Mouse (Mus musculus): ENCODE data around the gene Kalrn. TPM values are rescaled to one million over a fixed set of nuclear protein-coding genes. Genes with fewer than 3 reads are reported as not detected.

Gene Kalrn
- total RNA-seq, 2 experiments from 2014 or later = 6.1 to 17.5 TPM

DNA sequence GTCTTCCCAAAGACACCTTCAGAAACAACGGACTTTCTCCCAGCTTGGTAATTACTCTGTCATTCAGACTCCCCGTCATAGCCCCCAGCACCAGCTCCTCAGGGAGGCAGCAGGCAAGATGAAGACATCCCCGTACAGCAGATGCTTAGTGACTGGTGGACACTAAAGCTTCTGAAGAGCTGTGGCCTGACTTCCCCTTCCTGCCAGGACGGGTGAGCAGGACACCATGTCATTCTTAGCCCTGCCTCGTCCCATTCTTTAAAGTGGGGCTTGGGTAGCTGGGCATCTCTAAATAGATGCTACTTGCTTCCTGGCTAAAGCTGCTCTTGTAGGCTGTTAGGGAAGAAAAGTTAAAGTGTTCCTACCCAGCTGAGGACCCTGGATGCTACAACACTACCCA, 145.7 kb downstream of the Kalrn start:
- DNase-seq = no peak

DNA sequence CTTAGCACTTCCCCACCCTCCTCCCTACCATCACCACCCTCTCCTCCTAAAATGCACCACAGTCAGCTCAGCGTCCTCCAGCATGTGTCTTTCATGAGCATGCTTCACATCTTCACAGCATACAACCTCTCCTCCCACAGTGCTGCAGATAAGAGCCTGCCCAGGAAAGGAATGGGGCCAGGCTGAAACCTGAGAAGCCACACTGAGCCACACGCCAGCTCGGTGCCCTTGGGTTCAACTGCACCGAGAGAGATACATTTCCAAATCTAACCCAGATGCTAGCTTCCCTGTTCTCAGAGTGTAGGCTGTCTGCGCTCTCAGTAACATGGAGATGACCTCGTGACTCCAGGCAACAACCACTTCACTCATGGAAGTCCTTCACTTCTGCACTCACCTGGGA, 151.9 kb downstream of the Kalrn start:
- peak in 1 of 2 experiments; percentile 11 for DNase-seq

GRCm38 (mm10) chr16:34417966-34418365, 155.4 kb downstream of the Kalrn start:
- DNase-seq = no peak

GRCm38 (mm10) chr16:34417383-34417782, 155.9 kb downstream of the Kalrn start:
- no peak for DNase-seq

DNA sequence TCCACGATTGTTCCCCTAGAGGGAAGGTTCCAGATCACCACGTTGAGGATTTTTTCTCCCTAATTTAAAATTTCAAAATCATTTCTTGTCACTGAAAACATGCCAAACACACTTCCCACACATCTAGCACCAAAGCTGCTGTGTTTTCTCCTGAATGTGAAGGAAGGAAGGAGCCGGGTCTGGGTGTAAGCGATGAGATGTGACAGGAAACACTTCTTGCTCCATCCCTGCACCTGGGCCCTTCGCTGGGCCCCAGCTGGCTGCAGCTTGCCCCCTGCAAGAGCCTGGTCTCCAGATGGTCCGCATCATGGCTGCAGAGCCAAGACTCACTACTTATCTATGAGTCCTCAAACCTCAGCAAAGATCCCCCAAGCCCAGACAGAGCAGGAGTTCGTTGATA, 158.8 kb downstream of the Kalrn start:
- no peak for DNase-seq

GRCm38 (mm10) chr16:34413868-34414333, 159.4 kb downstream of the Kalrn start:
- DNase-seq = peak; percentile 12 to 21

- DNase-seq = no peak
Observed at GRCm38 (mm10) chr16:34407036-34407435, 166.3 kb downstream of the Kalrn start.

DNA sequence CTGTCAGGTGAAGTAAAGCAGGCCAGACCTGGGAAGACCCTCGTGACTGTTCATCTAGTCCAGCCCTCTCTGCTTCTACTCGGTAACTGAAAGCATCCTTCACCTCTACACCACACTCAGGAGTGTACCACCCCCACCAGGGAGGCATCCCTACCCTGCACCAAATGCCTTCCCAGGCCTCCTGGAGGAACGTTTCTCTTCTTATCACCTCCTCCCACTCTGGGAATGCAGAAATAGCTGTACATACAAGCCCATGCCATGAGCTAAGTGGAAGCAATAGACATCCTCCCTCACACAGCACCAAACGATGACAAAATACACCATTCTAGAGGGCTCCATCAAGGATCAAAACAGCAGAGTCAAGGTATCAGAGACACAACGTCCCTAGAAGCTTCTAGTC, 168.2 kb downstream of the Kalrn start:
- no peak for DNase-seq

DNA sequence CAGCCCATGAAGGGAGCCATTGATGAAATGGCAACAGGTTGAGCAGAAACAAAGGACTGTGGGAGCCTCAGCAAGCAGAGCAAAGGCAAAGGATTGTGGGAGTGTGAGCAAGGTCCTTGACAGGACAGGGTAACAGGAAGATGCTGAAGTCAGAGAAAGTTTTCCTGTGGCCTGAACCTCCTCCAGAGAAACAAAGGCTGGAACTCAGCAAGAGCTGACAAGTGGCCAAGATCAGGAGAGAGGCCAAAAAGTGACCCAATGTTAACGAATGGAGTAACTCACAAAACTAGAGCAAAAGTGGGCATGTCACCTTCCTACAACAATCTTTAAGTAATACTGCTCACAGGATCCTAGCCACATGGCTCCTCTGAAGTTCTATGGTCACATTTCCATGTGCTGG, 172.1 kb downstream of the Kalrn start:
- no peak for DNase-seq

DNA sequence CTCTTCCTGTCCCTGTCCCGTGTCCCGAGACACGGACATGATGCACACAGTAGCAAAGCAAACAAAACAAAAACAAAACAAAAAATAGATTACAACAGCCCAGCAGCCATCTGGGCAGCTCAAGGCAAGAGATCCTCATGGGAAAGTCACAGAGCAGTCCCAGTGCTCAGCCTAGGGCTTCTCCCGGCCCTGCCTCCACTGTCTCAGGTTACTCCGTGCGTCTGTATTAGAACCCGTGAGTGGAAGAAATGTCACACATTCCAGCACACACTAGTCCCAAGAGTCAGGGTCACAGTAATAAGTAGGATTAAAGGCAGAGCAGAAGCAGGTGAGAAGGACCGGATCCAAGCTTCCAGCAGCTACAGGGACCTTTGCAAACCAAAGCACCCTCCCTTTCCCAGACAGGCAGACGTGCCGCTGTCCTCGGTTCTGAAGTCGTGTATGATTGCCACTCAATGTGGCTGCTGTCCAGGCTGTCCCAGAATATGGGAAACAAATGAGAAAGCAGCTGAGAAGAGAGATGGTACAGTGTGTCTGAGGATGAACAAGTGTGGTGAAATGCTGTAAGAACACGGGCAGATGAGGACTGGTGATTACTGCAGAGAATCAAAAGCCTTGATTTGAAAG, 173.1 kb downstream of the Kalrn start:
- DNase-seq = peak; percentile 67 to 76

- peak in 1 of 2 experiments; percentile 17 for DNase-seq
Observed at GRCm38 (mm10) chr16:34395221-34395811, 178.0 kb downstream of the Kalrn start.

GRCm38 (mm10) chr16:34389520-34390271, 183.6 kb downstream of the Kalrn start:
- no peak for DNase-seq

GRCm38 (mm10) chr16:34388871-34389270, 184.5 kb downstream of the Kalrn start:
- DNase-seq = no peak

- DNase-seq = peak; percentile 6 to 24
Observed at GRCm38 (mm10) chr16:34385065-34385464, 188.3 kb downstream of the Kalrn start.

- no peak for DNase-seq
Observed at GRCm38 (mm10) chr16:34382992-34383391, 190.3 kb downstream of the Kalrn start.

DNA sequence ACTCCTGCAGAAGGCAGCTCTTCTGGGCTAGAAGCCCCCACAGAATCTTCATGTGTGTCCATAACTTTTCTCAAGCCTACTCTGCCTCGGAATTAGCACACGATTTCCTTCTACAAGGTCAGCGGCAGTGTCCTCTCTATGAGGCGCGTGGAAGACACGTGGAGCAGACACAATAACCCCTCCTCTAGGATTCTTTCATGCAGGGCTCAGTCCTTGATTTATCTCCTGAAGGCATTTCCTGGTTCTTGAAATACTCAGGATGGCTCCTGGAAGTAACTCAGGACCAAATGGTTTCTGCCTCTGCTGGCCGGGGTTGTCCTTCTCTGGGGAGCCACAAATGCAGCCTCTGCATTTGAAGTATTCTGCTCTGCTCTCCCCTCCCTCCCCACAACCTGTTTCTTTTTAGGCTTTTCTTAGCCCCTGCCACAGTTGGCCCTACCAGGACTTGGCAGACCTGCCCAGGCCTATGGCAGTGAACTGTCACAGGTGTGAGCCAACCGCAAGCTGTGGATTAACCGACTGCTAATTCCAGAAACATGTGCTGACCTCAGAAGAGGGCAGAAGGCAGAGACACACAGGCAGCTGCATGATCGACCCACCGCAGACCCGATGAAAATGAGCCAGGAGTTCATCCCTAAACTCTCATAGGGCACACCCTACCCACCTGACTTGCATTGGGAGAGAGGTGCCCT, 197.0 kb downstream of the Kalrn start:
- DNase-seq = peak in 1 of 2 experiments; percentile 7

DNA sequence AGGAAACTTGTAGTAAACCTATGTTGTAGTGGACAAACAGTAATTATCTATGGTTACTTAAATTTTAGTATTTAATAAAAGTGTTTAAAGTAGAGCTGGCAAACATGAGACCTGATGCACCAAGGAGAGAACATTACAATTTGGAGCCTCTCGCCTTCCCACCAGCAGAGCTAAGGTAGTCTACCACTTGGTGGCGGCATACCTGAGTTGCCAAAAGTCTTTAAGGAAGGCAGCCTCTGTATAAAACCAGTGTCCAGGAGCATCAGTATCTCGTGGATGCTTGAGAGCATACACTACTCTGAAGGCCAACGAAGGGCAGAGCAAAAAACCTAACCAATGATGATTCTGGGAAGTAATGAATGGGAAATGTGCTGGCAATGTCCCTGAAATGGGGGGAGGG, 199.8 kb downstream of the Kalrn start:
- no peak for DNase-seq

- peak; percentile 65 to 68 for DNase-seq
Observed at GRCm38 (mm10) chr16:34372103-34372741, 201.1 kb downstream of the Kalrn start.

GRCm38 (mm10) chr16:34359206-34359605, 214.1 kb downstream of the Kalrn start:
- DNase-seq = no peak

DNA sequence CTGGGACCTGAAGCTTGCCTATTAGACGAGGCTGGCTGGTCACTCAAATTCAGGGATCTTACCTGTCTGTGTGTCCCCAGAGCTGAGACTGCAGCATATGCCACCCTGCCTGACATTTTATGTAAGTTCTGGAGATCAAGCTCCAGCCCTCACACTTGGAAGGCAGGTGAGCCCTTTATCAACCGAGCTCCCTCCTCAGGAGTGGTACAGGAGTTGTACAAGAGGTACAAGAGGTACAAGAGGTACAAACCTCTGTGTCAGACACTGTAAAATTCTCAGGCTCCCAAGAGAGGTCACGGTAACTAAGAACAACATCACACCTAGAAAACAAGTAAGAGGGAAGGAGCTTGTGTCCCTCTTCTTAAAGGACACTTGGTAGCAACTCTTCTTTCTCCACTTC, 217.8 kb downstream of the Kalrn start:
- DNase-seq = no peak

GRCm38 (mm10) chr16:34354042-34354441, 219.3 kb downstream of the Kalrn start:
- no peak for DNase-seq

DNA sequence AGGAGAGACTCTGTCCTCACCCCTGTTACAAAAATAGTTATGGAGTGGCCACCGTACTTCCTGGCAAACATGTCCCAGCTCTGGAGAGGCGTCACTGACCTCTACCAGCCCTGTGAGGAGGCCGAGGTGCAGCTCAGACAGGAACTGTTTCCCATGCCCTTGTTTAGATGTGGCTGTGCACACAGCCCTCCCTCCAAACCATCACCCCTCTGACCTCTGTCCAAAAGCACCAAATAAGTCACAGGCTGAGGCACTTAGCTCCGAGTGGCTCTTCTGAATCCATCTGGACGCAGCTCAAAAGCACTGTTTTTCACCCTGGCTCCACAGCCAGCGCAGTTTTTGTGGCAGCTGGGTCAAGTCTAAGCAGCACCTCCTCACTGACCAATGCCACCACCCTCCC, 220.6 kb downstream of the Kalrn start:
- peak; percentile 45 to 52 for DNase-seq
